Mouse (Mus musculus): Measurements from ENCODE around the gene Zfp541. TPM values are rescaled to one million over a fixed set of nuclear protein-coding genes. Genes with fewer than 3 reads are reported as not detected.

Gene Zfp541
- 0.16 and 0.28 TPM in 2 replicates for polyA plus RNA-seq (2012; rRNA removed)

GRCm38 (mm10) chr7:16061219-16062098 lies at the start of gene Zfp541:
Gene Zfp541, plus strand, starts transcription at chr7:16061814.
- H3K4me1 ChIP-seq (ENCODE audit: control insufficient read depth, insufficient read depth, low read length) = no peaks in the 10 kb centered on the region
- no peak within 1 kb of the TSS for H3K27ac ChIP-seq (ENCODE audit: insufficient read depth, low read length)
- no peaks in the 10 kb centered on the region for H3K27me3 ChIP-seq (ENCODE audit: control insufficient read depth, insufficient read depth, low read length)
- no peak for DNase-seq
- 57% methylated on average over 80 of the region's 80 CpGs for WGBS
- H3K4me3 ChIP-seq (replicated peaks; ENCODE audit: insufficient read depth, low read depth, low read length) = no peak within 1 kb of the TSS
- no peak for TF ChIP-seq CTCF (IDR thresholded peaks at IDR 0.05; ENCODE audit: borderline replicate concordance, insufficient read depth, low read depth, low read length)
- TF ChIP-seq POLR2A (IDR thresholded peaks at IDR 0.05; ENCODE audit: borderline replicate concordance, insufficient read depth, low read length) = no peak

GRCm38 (mm10) chr7:16012576-16013263 lies 48.9 kb upstream of the Zfp541 start:
- H3K4me3 ChIP-seq (replicated peaks; ENCODE audit: insufficient read depth, low read depth, low read length) = no peak overlapping the region
- no peak for TF ChIP-seq POLR2A (IDR thresholded peaks at IDR 0.05; ENCODE audit: borderline replicate concordance, insufficient read depth, low read length)
- TF ChIP-seq CTCF (IDR thresholded peaks at IDR 0.05; ENCODE audit: borderline replicate concordance, insufficient read depth, low read depth, low read length) = peak; percentile 43; the same call in 1 of the 2 replicates
- no peak for DNase-seq
- no peaks in the 10 kb centered on the region for H3K27me3 ChIP-seq (ENCODE audit: control insufficient read depth, insufficient read depth, low read length)
- WGBS = 79% methylated on average over 11 of the region's 11 CpGs
- peaks cover 40% of the 10 kb centered on the region for H3K4me1 ChIP-seq (ENCODE audit: control insufficient read depth, insufficient read depth, low read length)
- no peak overlapping the region; the same call in 1 of the 2 replicates for H3K27ac ChIP-seq (ENCODE audit: insufficient read depth, low read length)

GRCm38 (mm10) chr7:16013722-16014275 lies 47.8 kb upstream of the Zfp541 start:
- H3K27me3 ChIP-seq (ENCODE audit: control insufficient read depth, insufficient read depth, low read length) = no peaks in the 10 kb centered on the region
- peaks cover 39% of the 10 kb centered on the region for H3K4me1 ChIP-seq (ENCODE audit: control insufficient read depth, insufficient read depth, low read length)
- WGBS = 10% methylated on average over 5 of the region's 5 CpGs
- peak overlapping the region; percentile 28; the same call in 1 of the 2 replicates for H3K27ac ChIP-seq (ENCODE audit: insufficient read depth, low read length)
- DNase-seq = peak in 1 of 2 experiments; percentile 52
- no peak for TF ChIP-seq POLR2A (IDR thresholded peaks at IDR 0.05; ENCODE audit: borderline replicate concordance, insufficient read depth, low read length)
- TF ChIP-seq CTCF (IDR thresholded peaks at IDR 0.05; ENCODE audit: borderline replicate concordance, insufficient read depth, low read depth, low read length) = no peak
- H3K4me3 ChIP-seq (replicated peaks; ENCODE audit: insufficient read depth, low read depth, low read length) = no peak overlapping the region

- Histone ChIP-seq H3K27me3 (ENCODE audit: control insufficient read depth, insufficient read depth, low read length) (no peaks in the 10 kb centered on the region), H3K4me1 (ENCODE audit: control insufficient read depth, insufficient read depth, low read length) (peaks cover 39% of the 10 kb centered on the region), H3K4me3 (replicated peaks; ENCODE audit: insufficient read depth, low read depth, low read length) (no peak overlapping the region), H3K27ac (ENCODE audit: insufficient read depth, low read length) (peak overlapping the region; percentile 24; the same call in 1 of the 2 replicates)
- 55% methylated on average over 8 of the region's 8 CpGs for WGBS
- TF ChIP-seq CTCF (IDR thresholded peaks at IDR 0.05; ENCODE audit: borderline replicate concordance, insufficient read depth, low read depth, low read length) (no peak), POLR2A (IDR thresholded peaks at IDR 0.05; ENCODE audit: borderline replicate concordance, insufficient read depth, low read length) (no peak)
- peak; percentile 68 to 78 for DNase-seq
Measured at GRCm38 (mm10) chr7:16014521-16015175, 47.0 kb upstream of the Zfp541 start.

- H3K4me1 ChIP-seq (ENCODE audit: control insufficient read depth, insufficient read depth, low read length) = peaks cover 39% of the 10 kb centered on the region
- no peaks in the 10 kb centered on the region for H3K27me3 ChIP-seq (ENCODE audit: control insufficient read depth, insufficient read depth, low read length)
- H3K27ac ChIP-seq (ENCODE audit: insufficient read depth, low read length) = peak overlapping the region; percentile 51
- no peak overlapping the region for H3K4me3 ChIP-seq (replicated peaks; ENCODE audit: insufficient read depth, low read depth, low read length)
- DNase-seq = no peak
- no peak for TF ChIP-seq POLR2A (IDR thresholded peaks at IDR 0.05; ENCODE audit: borderline replicate concordance, insufficient read depth, low read length)
- no peak for TF ChIP-seq CTCF (IDR thresholded peaks at IDR 0.05; ENCODE audit: borderline replicate concordance, insufficient read depth, low read depth, low read length)
- WGBS = 30% methylated on average over 5 of the region's 5 CpGs
Measured at GRCm38 (mm10) chr7:16015384-16015783, 46.2 kb upstream of the Zfp541 start.

GRCm38 (mm10) chr7:16018016-16018810 lies 43.4 kb upstream of the Zfp541 start:
- Histone ChIP-seq H3K4me3 (replicated peaks; ENCODE audit: insufficient read depth, low read depth, low read length) (no peak overlapping the region), H3K27me3 (ENCODE audit: control insufficient read depth, insufficient read depth, low read length) (no peaks in the 10 kb centered on the region), H3K27ac (ENCODE audit: insufficient read depth, low read length) (no peak overlapping the region), H3K4me1 (ENCODE audit: control insufficient read depth, insufficient read depth, low read length) (peaks cover 20% of the 10 kb centered on the region)
- TF ChIP-seq CTCF (IDR thresholded peaks at IDR 0.05; ENCODE audit: borderline replicate concordance, insufficient read depth, low read depth, low read length) (no peak), POLR2A (IDR thresholded peaks at IDR 0.05; ENCODE audit: borderline replicate concordance, insufficient read depth, low read length) (no peak)
- DNase-seq = no peak
- WGBS = 79% methylated on average over 9 of the region's 9 CpGs
